Mouse (Mus musculus) T-cell, adult 2 months (primary cell): ENCODE measurements around the gene Arhgap32.
A peak's percentile ranks its signal among the peaks of the same experiment; 100 is the strongest.
"Not testable (repeated sequence)": the region's sequence is repeated elsewhere in the genome, so short reads cannot be mapped to it uniquely, and the experiment has no call there.

Experiments
- DNase-seq: peaks from one replicate; pipeline ENCODE4 v3.0.0; 2022; ENCODE audit warnings: low spot score

The Arhgap32 gene

DNA sequence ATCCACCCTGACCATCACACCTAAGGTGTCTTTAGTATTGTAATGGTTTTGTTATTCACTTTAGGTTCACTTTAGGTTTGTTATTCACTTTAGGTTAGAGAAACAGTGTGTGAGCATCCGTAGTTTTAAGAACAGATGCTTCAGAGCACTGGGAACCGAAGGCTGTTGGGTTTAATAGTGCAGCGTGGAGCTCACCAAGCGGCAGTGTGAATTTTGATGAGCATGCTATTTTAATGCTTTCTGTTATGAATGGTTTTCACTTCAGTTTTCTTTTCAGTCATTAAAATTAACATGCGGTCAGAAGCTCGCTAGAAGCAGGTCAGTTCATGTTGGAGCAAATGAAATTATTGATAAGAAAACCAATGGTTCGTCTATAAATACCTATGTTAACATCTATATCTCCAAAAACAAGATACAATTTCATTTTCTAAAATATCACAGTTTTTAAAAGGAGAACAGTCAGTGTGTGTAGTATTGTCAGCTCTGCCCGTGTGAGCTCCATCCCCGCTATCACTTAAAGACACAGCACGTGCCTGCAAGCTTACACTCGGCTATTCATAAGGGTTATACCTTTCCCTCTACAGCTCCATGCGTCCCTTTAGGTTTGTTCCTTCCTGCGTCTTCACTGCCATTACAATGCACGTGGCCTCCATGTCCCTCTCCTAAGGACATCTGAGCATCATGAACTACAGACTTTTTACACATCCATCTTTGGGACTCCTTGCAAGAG is 21.9 kb downstream of the Arhgap32 start:
- DNase-seq, result no peak

DNA sequence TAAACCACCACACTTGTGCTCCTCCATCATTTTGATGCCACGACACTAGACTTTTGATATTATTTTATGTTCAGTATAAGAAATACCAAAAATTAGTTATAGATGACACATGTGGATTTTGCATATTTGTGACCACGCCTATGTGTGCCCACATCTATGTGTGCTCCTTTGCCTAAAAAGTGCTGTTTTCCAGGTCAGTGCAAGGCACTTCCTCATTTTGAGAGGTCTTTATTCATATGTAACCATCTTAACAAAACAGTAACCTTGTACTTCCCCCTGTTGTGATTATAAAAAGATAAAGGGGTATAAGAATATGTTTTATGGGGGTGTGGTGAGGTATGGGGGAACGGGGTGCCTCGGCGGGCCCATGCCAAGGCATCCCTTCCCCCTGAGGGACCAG is 22.7 kb downstream of the Arhgap32 start:
- no peak for DNase-seq

DNA sequence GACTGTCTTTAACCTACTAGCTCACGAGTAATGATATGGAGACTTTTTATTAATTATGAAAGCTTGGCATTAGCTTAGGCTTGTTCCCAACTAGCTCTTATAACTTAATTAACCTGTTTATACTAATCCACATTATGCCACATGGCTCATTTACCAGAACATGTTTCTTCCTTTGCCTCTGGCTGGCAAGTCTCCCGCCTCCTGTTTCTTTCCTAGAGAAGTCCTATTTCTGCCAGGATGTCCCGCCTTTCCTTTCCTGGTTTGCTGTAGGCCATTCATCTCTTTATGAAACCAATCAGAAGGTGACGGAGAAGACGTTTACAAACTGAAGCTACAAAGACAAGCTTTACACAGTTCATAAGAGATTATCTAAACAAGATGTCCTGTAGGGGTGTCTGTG is 23.7 kb downstream of the Arhgap32 start:
- no peak for DNase-seq

DNA sequence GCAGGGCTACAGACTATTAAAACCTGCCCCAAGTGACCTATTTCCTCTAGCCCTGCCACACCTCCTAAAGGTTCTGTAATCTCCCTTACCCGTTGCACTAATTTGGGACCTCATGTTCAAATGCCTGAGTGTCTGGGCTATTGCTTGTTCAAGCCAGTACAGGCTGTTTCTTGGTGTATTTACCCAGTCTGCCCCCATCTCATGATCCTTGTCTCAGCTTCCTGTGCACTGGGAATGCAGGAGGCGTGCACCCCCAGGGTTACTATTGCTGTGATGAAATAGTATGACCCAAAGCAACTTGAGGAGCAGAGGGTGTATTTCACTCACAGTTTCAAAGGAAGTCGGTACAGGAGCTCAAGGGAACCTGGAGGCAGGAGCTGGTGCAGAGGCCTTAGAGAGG is 26.9 kb downstream of the Arhgap32 start:
- no peak for DNase-seq

DNA sequence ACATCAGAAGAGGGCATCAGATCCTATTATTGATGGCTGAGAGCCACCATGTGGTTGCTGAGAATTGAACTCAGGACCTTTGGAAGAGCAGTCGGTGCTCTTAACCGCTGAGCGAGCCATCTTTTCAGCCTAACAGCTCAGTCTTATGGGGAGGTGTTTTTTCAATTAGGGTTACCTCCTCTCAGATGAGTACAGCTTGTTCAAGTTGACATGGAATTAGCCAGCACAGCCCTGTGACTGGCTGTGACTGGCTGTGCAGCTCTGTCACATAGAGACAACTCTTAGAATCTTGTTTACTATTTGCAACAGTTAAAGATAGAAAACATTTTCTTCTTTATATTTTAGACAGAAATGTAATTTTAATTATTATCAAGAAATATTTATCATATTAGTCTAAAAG is 27.5 kb downstream of the Arhgap32 start:
- no peak for DNase-seq

DNA sequence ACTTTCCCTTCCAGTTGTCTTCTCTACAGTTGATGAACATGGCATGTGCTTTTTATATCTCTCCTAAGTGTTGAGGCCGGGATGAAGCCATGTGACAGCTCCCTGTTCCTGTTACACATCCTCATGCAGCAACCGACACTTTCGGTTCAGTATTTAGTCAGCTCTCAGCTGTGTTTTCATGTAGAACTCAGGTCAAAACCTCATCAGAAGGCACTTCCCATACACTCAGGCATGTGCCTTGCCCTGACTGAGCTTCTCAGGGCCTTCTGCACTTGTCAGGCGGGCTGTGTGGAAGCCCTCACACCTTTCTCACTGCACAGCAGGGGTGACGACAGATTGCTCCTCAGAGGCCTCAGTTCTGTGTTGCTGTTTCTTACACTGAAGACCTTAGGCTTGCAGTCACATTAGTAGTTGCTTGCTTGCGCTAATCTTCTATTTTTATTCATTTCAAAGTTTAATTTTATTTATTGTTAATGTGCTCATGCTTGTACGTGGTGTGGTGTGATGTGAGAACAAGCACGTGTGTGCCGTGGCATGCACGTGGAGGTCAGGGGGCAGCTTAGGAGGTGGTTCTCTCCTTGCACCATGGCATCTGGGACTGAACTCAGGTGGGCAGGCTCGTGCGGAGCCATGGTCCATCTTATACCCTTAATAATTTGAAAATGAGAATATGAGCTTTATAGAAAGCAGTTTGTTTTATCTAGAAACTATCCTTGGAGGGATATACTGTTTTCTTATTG is 30.5 kb downstream of the Arhgap32 start:
- DNase-seq, result no peak

DNA sequence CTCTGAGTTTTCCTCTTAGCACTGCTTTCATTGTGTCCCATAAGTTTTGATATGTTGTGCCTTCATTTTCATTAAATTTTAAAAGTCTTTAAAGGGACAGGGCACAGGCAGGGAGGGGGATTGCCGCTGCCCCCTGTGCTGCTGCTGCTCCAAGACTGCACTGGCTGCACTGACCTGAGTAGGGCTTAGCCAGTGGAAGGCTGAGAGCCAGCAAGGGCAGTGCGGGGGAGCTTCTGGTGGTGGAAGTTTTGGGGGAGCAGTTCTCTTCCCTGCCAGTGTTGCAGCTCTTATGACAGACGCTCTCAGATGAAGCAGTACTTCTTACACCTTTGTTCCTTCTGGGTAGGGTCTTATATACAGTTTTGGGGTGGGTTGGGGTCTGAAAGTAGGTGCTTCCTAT is 33.3 kb downstream of the Arhgap32 start:
- DNase-seq, result no peak

DNA sequence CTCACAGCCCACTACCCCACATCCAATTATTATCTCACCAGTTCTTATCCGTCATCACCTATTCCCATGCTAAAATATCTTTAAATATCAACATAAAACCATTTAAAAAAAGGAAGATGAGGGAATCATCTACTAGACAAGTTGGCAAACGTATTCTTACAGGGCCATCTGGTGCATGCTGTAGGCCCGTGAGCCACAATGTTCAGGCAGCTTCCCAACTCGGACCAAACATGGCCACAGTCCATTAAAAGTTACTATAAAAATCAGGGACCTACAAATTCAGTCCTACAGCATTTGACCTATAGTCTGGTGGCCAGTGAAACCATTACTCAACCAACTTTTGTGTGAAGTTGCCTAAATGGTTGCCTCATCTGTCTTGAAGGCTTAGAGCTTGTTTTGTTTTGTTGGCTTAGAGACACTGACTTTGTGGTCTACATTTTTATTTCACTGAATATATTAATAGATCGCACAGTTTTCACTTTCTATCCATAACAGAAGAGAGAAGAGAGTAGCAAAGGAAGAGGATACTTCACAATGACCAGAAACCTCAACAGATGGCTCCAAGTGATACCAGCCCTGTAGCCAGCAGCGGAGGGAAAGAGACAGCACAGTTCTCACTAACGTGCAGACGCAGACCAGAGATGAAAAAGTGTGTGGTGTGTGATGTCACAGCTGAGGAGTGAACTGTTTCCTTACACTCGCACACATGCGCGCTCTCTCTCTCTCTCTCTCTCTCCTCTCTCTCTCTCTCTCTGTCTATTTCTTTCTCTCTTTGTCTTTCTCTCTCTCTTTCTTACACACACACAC is 34.1 kb downstream of the Arhgap32 start:
- DNase-seq, result peak; percentile 13

DNA sequence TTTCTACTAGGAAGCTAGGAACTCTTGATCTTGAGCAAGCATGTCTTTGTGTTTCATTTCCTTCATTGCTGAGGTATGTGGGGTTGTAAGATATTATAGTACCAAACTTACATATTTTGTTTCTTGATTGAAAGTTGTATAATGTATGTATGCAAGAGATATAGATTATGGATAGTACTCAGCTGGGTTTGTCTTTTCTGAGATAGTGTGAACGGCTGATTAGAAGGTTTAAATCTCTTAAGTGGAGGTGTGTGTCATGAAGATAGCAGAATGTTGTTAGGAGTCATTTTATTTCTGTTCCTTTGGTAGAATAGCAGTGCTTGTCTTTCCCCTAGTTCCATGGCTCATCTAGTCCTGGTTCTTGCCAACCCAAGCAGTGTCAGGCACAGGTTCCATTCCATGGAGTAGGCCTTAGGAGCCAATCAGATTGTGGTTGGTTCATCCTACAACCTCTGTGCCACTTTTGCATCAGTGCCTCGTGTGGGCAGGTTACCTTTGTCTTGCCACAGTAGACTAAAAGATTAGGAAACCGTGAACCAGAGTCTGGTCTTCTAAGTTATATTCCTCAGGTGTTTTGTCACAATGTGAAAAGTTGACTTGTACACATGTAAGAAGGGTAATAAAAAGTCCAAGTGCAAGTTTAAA is 38.9 kb downstream of the Arhgap32 start:
- no peak for DNase-seq

DNA sequence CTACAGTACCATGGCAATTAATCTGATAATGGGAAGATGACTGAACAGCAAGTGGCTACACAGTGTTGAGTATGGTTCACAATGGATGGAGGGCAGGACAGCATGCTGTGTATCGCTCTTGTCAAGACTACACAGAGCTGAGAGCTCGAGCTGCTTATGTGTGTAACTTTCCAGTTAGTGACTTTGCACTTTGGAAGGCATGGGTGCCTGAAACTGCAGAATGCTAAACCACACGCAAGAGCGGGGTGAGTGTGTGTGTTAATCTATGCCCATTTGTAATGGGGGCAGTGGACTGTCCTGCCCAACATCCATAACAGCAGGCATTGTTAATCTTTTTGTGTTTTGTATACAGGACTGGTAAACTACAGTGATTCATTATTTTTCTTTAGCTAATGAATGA is 40.8 kb downstream of the Arhgap32 start:
- DNase-seq, result no peak

DNA sequence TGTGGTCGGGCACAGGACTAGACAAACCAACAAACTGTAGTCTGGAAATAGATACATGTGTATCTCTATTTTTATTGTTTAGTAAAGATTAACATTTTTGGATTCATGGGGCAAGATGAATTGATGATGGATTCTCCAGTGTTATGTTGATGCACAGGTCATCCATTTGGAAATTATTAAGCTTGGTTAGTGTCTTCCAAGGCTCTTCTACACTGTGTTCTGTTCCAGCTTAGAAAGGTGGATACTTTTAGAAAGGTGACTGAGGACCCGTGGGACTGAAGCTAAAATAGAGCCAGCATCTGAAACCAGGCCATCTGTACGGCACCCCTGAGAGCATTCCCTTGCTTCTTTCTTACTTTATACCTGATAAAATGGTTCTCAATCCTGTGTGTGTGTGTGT is 41.3 kb downstream of the Arhgap32 start:
- no peak for DNase-seq

DNA sequence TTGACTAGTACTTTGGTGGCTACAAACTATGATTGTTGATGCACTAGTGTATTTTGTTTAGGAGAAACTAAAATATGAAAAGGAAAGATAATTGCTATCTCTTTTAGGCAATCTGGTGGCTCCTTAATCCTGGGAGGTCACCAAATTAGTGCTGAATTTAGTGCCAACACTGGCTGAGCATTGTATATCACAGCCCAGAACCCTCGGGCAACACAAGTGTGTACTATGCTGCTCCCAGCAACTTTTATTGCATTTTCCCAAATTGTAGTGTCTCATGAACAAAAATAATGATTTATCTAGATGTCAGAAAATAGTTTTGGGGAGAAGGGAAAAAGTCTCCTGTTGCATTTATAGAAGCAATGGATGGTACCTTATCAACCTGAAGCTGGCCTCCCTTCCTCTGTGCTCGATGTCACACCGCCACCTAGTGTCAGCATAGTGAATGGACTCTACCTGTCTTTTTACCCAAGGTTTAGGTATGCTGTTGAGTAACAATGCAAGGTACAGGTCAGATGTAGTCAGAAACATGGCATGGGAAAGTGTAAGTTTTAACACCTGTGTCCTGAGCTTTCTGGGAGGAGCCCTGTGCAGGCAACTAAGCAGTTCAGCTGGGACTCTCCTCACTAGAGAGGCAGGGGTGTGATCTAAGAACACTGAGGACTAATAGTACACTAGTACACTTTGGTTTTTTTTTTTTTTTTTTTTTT is 43.1 kb downstream of the Arhgap32 start:
- DNase-seq, result peak; percentile 28

DNA sequence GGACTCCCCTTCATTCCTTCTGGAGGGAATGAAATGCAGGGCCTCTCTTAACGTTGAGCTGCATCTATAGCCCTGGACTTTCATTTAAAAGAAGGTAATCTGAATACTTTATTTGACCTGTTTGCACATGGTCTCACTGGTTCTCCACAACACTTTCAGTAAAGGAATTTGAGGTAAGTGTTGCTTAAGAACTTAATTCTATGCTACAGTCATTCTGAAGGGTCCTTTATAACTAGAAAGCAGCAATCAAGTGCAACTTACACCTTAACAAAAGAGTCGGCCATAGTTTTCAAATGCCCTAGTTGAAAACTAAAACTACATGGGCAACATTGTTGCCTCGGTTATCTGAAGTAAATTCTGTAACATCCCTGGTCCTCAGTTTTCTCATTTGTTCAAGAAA is 43.8 kb downstream of the Arhgap32 start:
- DNase-seq, result no peak

DNA sequence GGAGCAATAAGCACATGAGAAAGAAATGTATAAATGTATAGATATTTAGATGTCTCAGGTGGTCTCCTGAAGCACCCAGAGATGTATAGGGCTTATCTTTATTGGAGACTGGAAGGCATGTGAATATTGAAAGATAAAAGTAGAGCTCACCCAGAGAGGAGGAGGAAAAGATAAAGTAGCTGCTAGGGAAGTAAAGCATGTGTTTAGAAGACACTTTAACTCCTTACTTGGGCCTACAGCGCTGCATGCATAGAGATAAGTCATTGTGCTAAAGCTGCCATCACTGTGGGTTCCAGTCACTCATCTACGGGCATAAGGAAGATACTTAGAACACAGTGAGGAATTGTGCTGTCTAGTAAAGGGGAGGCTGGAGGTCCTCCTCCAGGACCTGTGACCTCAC is 46.9 kb downstream of the Arhgap32 start:
- no peak for DNase-seq

DNA sequence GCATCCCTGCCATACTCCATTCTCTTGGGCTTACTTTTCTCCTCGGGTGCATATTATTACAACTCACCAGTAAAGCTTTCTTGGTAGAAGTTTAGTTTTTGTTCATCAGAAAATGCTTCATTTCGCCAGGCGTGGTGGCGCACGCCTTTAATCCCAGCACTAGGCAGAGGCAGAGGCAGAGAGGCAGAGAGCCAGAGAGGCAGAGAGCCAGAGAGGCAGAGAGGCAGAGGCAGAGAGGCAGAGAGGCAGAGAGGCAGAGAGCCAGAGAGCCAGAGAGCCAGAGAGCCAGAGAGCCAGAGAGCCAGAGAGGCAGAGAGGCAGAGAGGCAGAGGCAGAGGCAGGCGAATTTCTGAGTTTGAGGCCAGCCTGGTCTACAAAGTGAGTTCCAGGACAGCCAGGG is 47.9 kb downstream of the Arhgap32 start:
- DNase-seq, result not testable (repeated sequence)

DNA sequence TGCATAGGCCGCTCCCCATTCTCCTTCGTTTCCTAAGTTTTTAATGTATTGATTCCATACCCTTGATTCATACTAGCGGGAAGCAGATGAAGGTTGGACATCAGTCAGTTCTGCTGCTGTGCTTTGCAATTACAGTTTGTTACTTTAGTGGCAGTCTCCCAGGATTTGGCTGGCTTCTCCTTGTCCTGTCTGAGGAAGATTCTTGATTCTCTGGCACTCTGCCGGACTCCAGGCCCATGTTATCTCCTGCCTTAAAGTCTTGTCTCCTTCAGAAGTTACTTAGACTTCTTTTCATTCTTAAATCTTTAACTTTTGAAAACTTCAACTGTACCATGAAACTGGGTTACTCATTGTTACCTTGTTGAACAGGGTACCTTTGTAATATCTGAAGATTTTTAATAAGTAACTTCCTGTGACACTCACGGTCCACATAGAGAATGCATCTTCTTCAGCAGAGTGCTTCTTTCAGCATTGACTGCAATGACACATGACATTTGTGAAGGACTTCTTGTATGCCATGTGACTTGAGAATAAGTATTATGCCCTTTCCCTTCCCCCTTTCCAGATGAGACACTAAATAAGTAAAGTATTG is 52.7 kb downstream of the Arhgap32 start:
- DNase-seq, result no peak

DNA sequence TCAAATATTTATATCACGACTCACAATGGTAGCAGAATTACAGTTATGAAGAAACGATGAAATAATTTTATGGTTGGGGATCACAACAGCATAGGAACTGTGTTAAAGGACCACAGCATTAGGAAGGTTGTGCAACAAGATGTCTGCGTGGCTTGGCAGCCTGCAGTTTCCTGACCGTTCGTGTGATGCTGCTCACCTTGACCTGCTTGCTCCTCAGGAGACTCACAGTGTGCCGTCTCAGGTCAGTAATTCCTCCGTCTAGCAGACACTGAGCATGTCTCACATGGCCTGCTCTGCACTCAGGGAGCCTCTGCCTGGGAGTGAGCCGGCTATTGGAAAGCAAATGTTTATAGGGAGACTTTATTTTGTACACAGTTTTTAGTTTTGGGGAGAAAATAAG is 54.8 kb downstream of the Arhgap32 start:
- DNase-seq, result no peak

DNA sequence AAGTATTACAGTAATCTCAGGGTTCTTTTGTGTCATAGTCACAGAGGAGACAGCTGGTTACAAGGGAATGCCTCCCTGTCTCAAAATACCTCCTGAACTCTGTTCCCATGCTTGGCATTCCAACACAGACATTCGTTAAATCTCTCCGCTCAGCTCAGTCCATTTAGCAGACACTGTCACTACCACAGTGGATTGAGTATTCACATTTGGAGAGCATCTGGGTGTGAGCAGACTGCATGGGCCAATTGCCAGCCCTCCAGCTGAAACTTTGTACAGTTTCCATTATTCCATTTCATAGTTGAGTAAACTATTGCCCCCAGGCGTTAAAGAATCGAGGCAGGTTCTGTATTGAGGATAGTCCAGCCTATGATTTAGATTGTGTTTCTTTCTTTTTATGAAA is 60.7 kb downstream of the Arhgap32 start:
- DNase-seq, result no peak

DNA sequence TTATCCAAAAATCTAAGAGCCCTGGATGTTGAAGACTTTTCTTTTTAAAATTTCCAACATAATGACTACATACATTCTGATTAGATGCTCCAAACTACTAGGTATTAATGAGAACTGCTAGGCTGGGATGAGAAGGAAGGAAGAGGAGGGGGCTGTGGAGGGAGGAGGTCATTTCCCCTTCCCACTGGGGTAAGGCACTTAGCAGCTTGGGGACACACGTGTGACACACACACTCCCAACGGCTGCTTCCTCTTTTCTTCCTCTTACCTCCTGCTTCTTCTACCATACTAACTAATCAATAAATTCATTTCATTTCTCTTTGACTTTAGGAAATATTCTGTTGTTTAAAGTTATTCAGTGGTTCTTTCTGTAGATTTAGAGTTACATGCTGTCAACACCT is 65.2 kb downstream of the Arhgap32 start:
- DNase-seq, result no peak

DNA sequence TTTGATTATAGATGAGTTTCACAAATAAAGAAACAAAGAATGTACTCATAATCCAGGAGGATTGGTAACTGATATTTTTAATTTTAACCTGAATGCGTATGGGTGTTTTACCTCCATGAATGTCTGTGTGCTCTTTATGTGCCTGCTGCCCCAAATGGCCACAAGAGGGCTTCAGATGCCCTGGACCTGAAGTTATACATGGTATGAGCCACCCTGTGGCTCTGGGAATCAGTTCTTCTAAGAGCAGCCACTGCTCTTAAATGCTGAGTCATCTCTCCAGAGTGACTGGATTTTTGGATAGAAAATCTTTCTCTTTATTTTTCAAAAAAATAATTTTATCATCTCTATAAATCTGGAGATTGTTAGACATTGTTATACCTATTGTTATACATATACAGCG is 70.6 kb downstream of the Arhgap32 start:
- no peak for DNase-seq

DNA sequence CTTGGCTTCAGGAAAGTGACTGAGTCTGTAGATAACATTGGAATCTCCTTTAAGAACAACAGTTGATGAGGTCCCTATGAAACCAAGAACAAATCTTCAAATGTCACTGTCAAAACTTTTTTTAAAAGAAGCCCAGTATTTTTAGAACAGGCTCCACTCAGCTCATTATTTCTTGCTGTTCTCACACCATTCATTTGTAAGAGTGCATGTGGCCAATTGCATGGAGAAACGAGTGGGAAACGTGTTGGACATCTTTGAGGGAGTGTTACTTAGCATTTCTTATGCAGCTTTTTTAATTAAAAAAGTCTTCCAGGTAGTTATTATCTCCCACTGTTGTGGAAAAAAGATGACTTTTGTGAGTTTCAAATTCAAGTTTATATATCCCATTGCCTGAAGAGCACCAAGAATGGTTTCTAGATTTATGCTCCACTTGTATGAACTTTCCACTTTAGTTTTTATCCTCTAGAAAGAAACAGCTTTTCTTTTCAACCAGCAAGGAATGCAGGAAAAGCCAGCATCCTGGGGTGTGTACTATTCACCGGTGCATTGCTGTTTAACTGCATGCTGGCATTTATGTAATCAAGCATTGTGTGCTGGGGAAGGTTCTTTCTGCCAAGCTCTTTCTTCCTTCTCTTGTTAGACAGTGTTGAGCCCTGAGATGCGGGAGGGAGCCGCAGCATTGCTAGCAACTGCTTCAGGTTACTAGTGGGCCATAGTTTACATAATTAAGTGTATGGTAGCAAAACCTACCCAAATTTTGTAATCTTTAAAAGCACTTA is 76.5 kb downstream of the Arhgap32 start:
- no peak for DNase-seq
